Mouse (Mus musculus): ENCODE measurements around the gene Ankrd54. TPM values are rescaled to one million over a fixed set of nuclear protein-coding genes. Genes with fewer than 3 reads are reported as not detected.
"Not testable (repeated sequence)": the region's sequence is repeated elsewhere in the genome, so short reads cannot be mapped to it uniquely, and the experiment has no call there.

Ankrd54 gene
- polyA plus RNA-seq, 1 experiment, result 28.2 TPM

- no peak overlapping the region for H3K4me3 ChIP-seq (ENCODE audit: insufficient read depth, low read length)
- no peak overlapping the region for H3K27ac ChIP-seq (ENCODE audit: insufficient read depth, low read length)
- no peak for TF ChIP-seq CTCF (IDR thresholded peaks at IDR 0.05; ENCODE audit: extremely low read depth, insufficient read depth, low read length)
- no peak for TF ChIP-seq POLR2A (IDR thresholded peaks at IDR 0.05; ENCODE audit: extremely low read depth, insufficient read depth, low read length)
- H3K4me1 ChIP-seq (ENCODE audit: control insufficient read depth, insufficient read depth, low read length), result peaks cover 3% of the 10 kb centered on the region; the same call in 1 of the 2 replicates
Observed at GRCm38 (mm10) chr15:79023366-79023765, 39.3 kb downstream of the Ankrd54 start.

- Histone ChIP-seq H3K4me1 (ENCODE audit: control insufficient read depth, insufficient read depth, low read length) (peaks cover 3% of the 10 kb centered on the region; the same call in 1 of the 2 replicates), H3K27ac (ENCODE audit: insufficient read depth, low read length) (no peak overlapping the region), H3K4me3 (ENCODE audit: insufficient read depth, low read length) (no peak overlapping the region)
- no peak for TF ChIP-seq POLR2A (IDR thresholded peaks at IDR 0.05; ENCODE audit: extremely low read depth, insufficient read depth, low read length)
Observed at GRCm38 (mm10) chr15:79022671-79023230, 39.9 kb downstream of the Ankrd54 start.

GRCm38 (mm10) chr15:79018886-79019285, 43.8 kb downstream of the Ankrd54 start:
- H3K27ac ChIP-seq (ENCODE audit: insufficient read depth, low read length), result no peak overlapping the region

GRCm38 (mm10) chr15:79018191-79018590, 44.5 kb downstream of the Ankrd54 start:
- peaks cover 1% of the 10 kb centered on the region; the same call in 1 of the 2 replicates for H3K4me1 ChIP-seq (ENCODE audit: control insufficient read depth, insufficient read depth, low read length)
- H3K4me3 ChIP-seq (ENCODE audit: insufficient read depth, low read length), result no peak overlapping the region
- H3K27ac ChIP-seq (ENCODE audit: insufficient read depth, low read length), result no peak overlapping the region
- TF ChIP-seq POLR2A (IDR thresholded peaks at IDR 0.05; ENCODE audit: extremely low read depth, insufficient read depth, low read length) (no peak), CTCF (IDR thresholded peaks at IDR 0.05; ENCODE audit: extremely low read depth, insufficient read depth, low read length) (no peak)

More at GRCm38 (mm10) chr15:79018886-79019285, 43.8 kb downstream of the Ankrd54 start:
- TF ChIP-seq POLR2A (IDR thresholded peaks at IDR 0.05; ENCODE audit: extremely low read depth, insufficient read depth, low read length) (no peak), CTCF (IDR thresholded peaks at IDR 0.05; ENCODE audit: extremely low read depth, insufficient read depth, low read length) (no peak)
- H3K4me3 ChIP-seq (ENCODE audit: insufficient read depth, low read length), result no peak overlapping the region
- peaks cover 1% of the 10 kb centered on the region; the same call in 1 of the 2 replicates for H3K4me1 ChIP-seq (ENCODE audit: control insufficient read depth, insufficient read depth, low read length)

- TF ChIP-seq CTCF (IDR thresholded peaks at IDR 0.05; ENCODE audit: extremely low read depth, insufficient read depth, low read length), result no peak
- no peak for TF ChIP-seq POLR2A (IDR thresholded peaks at IDR 0.05; ENCODE audit: extremely low read depth, insufficient read depth, low read length)
- H3K4me1 ChIP-seq (ENCODE audit: control insufficient read depth, insufficient read depth, low read length), result no peaks in the 10 kb centered on the region
- H3K4me3 ChIP-seq (ENCODE audit: insufficient read depth, low read length), result no peak overlapping the region
- H3K27ac ChIP-seq (ENCODE audit: insufficient read depth, low read length), result no peak overlapping the region
Observed at GRCm38 (mm10) chr15:79013382-79013781, 49.3 kb downstream of the Ankrd54 start.

GRCm38 (mm10) chr15:79011550-79011949, 51.1 kb downstream of the Ankrd54 start:
- Histone ChIP-seq H3K27ac (ENCODE audit: insufficient read depth, low read length) (no peak overlapping the region), H3K4me3 (ENCODE audit: insufficient read depth, low read length) (no peak overlapping the region), H3K4me1 (ENCODE audit: control insufficient read depth, insufficient read depth, low read length) (no peaks in the 10 kb centered on the region)
- TF ChIP-seq POLR2A (IDR thresholded peaks at IDR 0.05; ENCODE audit: extremely low read depth, insufficient read depth, low read length), result no peak
- no peak for TF ChIP-seq CTCF (IDR thresholded peaks at IDR 0.05; ENCODE audit: extremely low read depth, insufficient read depth, low read length)

GRCm38 (mm10) chr15:79009734-79010133, 53.0 kb downstream of the Ankrd54 start:
- no peak overlapping the region for H3K4me3 ChIP-seq (ENCODE audit: insufficient read depth, low read length)
- no peak for TF ChIP-seq POLR2A (IDR thresholded peaks at IDR 0.05; ENCODE audit: extremely low read depth, insufficient read depth, low read length)
- TF ChIP-seq CTCF (IDR thresholded peaks at IDR 0.05; ENCODE audit: extremely low read depth, insufficient read depth, low read length), result no peak
- H3K27ac ChIP-seq (ENCODE audit: insufficient read depth, low read length), result no peak overlapping the region
- no peaks in the 10 kb centered on the region for H3K4me1 ChIP-seq (ENCODE audit: control insufficient read depth, insufficient read depth, low read length)

- H3K27ac ChIP-seq (ENCODE audit: insufficient read depth, low read length), result not testable (repeated sequence)
Observed at GRCm38 (mm10) chr15:79007836-79008235, 54.9 kb downstream of the Ankrd54 start.

GRCm38 (mm10) chr15:79007059-79007458, 55.6 kb downstream of the Ankrd54 start:
- no peak for TF ChIP-seq CTCF (IDR thresholded peaks at IDR 0.05; ENCODE audit: extremely low read depth, insufficient read depth, low read length)
- no peak for TF ChIP-seq POLR2A (IDR thresholded peaks at IDR 0.05; ENCODE audit: extremely low read depth, insufficient read depth, low read length)
- Histone ChIP-seq H3K27ac (ENCODE audit: insufficient read depth, low read length) (no peak overlapping the region), H3K4me1 (ENCODE audit: control insufficient read depth, insufficient read depth, low read length) (no peaks in the 10 kb centered on the region), H3K4me3 (ENCODE audit: insufficient read depth, low read length) (no peak overlapping the region)

More at GRCm38 (mm10) chr15:79007836-79008235, 54.9 kb downstream of the Ankrd54 start:
- H3K4me3 ChIP-seq (ENCODE audit: insufficient read depth, low read length); H3K4me1 ChIP-seq (ENCODE audit: control insufficient read depth, insufficient read depth, low read length): not testable (repeated sequence)

GRCm38 (mm10) chr15:79006638-79007037, 56.1 kb downstream of the Ankrd54 start:
- TF ChIP-seq POLR2A (IDR thresholded peaks at IDR 0.05; ENCODE audit: extremely low read depth, insufficient read depth, low read length) (no peak), CTCF (IDR thresholded peaks at IDR 0.05; ENCODE audit: extremely low read depth, insufficient read depth, low read length) (no peak)
- H3K27ac ChIP-seq (ENCODE audit: insufficient read depth, low read length), result no peak overlapping the region
- H3K4me1 ChIP-seq (ENCODE audit: control insufficient read depth, insufficient read depth, low read length), result no peaks in the 10 kb centered on the region
- H3K4me3 ChIP-seq (ENCODE audit: insufficient read depth, low read length), result no peak overlapping the region
